Mouse (Mus musculus) layer of hippocampus, postnatal 25 days (tissue): ENCODE measurements around the gene Cacna1a. TPM values are rescaled to one million over a fixed set of nuclear protein-coding genes. Genes with fewer than 3 reads are reported as not detected.
A peak's percentile ranks its signal among the peaks of the same experiment; 100 is the strongest.
"Not testable (repeated sequence)": the region's sequence is repeated elsewhere in the genome, so short reads cannot be mapped to it uniquely, and the experiment has no call there.

Source experiments
- DNase-seq, 2 experiments: peaks; one replicate each; pipeline ENCODE4 v3.0.0; 2022; ENCODE audit warnings: mixed read lengths in 2 of 2, low spot score in 1 of 2; ENCODE audit errors: extremely low spot score in 1 of 2
- total RNA-seq, 2 experiments: library from RNA; stranded (reverse); gene quantifications; 2 replicates each; pipeline ENCODE4 v1.2.3; 2021

Cacna1a gene
- total RNA-seq, 2 experiments from 2014 or later, result 175 to 232 TPM

GRCm38 (mm10) chr8:84569921-84570673 is 181.9 kb downstream of the Cacna1a start:
- no peak for DNase-seq

DNA sequence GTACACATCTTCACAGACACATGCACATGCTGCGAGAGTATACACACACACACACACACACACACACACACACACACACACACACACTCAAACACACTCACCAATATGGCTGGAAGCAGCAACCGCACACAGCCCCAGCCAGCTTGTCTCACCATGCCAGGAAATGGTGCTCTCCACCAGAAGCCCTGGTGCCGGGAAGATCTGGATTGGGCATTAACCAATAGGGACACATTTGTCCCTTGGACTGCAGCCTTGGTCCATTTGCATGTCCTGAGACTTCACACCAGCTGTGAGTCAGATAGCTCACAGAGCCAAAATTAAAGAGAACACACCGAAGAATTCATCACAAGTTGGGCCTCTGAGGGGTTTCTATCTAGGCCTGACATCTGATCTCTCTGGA is 189.2 kb downstream of the Cacna1a start:
- no peak for DNase-seq

GRCm38 (mm10) chr8:84579595-84579994 is 191.4 kb downstream of the Cacna1a start:
- DNase-seq, result peak in 1 of 2 experiments; percentile 45

- DNase-seq, result no peak
These were observed 197.1 kb downstream of the Cacna1a start for GRCm38 (mm10) chr8:84585311-84585710.

- no peak for DNase-seq
These were observed 198.0 kb downstream of the Cacna1a start for GRCm38 (mm10) chr8:84586221-84586620.

DNA sequence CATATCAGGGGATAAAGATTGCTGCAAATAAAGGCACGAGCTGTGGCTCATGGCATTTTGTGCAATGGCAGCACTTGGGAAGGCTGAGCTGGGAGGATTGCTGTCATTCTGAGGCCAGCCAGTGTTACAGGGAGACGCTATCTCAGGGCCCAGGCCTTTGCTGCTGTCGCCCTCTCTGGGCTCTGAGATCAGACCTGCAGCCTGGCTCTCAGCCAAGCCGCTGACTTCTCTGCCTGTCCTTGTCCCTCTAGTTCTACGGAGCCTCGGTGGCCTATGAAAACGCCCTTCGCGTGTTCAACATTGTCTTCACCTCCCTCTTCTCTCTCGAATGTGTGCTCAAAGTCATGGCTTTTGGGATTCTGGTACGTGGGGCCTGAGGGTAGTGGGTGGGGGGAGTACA is 200.3 kb downstream of the Cacna1a start:
- DNase-seq, result no peak

- DNase-seq, result peak; percentile 80 to 92
These were observed 203.9 kb downstream of the Cacna1a start for GRCm38 (mm10) chr8:84592015-84592662.

DNA sequence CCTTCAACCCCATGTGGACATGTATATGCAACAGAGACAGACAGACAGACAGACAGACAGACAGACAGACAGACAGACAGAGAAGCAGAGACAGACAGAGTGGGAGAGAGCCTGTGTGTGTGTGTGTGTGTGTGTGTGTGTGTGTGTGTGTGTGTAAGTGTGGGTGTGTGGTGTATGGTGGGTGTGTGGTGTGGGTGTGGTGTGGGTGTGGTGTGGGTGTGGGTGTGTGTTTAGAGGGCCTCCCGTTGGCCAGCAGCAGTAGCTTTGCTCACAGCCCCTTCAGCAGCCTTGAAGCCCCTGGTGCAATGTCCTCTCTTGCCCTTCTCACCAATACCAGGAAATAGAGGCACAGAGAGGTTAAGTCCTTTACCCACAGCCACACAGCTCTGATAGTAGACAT is 204.9 kb downstream of the Cacna1a start:
- DNase-seq, result no peak

GRCm38 (mm10) chr8:84594099-84594780 is 206.0 kb downstream of the Cacna1a start:
- peak; percentile 78 to 93 for DNase-seq

DNA sequence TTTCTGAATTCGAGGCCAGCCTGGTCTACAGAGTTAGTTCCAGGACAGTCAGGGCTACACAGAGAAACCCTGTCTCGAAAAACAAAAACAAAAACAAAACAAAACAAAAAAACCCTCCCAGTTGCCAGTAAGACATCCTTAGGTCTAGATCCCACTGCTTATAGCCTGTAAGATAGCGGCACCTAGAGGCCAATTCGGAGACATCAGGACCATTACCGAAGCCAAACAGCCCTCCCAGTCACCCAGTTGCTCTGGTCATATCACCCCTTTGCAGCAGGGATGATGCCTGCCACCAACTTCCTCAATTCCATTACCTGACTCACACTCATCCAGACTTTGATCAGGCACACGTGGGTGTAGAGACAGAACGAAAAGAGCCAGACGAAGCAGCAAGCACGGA is 207.4 kb downstream of the Cacna1a start:
- peak in 1 of 2 experiments; percentile 40 for DNase-seq

- no peak for DNase-seq
These were observed 211.2 kb downstream of the Cacna1a start for GRCm38 (mm10) chr8:84599401-84599800.

DNA sequence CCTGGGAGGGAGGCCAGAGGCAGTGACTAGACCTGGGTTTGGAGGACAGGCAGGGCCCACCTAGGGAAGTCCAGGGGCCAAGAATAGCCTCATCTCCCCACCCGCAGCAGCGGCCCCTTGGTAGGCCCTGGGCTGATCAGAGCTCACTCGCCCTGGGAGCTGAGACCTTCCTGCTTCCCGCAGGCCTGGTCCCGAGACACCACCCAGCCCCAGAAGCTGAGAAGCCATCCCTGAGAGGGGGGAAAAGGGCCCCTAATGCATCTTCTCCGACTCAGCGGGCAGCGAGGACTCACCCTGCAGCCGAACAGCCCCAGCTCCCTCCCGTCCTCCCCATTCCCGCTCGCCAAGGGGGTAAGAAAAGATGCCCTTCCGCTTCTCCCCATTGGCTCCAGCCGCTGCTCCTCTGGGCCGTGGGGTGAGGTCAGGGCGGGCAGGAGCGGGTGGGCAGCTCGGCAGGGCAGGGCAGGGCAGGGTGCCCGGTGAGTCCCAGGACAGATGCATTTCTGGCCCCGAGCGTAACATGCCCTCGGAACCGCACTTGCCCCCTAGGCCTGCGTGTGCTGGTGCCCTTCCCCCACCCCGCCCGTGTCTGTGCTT is 212.2 kb downstream of the Cacna1a start:
- DNase-seq, result no peak

- no peak for DNase-seq
These were observed 213.0 kb downstream of the Cacna1a start for GRCm38 (mm10) chr8:84601221-84601751.

DNA sequence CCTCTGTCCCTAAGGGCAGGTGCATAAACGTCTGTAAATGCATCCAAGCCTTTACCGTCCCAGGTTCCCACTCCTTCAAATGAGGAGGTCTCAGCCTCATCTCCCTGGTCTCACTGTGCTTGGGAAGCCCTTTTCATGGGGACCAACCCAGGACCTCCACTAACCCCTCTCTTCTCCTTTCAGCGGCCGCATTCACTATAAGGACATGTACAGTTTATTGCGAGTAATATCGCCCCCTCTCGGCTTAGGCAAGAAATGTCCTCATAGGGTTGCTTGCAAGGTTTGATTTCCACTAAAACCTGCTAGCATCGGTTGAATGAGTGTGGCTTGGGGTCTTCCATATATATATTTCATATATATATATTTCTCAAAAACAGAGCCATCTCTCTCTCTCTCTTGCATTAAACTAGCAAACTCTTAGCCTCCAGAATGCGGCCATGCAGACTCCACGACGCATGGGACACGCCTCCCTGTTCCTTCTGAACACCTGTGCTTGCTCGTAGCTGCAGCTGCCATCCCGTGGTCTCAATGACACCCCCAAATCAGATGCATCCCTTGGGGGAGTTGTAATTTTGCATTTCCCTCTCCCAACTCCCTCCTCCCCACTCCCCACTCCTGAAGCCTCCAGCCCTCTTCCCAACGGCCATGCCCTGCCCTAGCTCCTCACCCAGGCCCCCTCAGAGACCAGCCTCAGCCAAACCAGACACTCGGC is 226.4 kb downstream of the Cacna1a start:
- DNase-seq, result peak in 1 of 2 experiments; percentile 40

DNA sequence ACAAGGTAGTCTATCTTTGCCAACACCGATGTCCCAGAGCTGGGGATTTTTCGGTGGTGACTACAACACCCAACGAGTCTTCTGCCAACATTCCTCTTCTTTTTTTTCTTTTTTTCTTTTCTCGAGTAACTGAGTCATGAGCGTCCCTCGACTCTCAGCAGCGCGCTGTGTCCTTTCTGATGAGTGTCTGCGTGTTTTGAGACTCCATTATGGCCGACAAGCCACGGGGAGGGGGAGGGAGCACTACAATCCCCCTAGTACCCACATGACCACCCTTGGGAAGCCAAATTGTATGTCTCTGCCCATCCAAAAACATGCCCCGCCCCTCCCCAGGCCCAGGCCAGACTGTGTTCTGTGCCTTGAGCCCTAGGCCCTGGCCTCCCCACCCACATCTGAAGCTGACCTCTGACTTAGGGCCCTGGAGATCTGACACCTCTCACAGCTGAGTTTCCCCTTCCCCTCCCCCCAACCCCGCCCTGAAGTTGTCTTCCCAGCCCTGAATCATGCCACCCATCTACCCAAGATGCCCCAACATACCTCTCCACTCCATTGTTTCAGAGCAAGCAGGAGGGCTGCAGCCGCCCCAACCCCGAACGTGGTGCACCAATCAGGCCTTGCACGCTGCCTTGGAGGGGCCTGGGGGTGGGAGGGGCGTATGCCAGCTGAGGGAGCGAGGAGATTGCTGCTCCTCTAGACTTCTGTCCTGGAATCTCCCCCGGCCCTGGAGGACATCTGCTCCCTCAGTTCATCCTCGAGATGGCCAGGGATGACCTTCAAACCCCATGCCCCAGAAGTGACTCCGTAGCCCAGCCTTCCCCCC is 227.6 kb downstream of the Cacna1a start:
- DNase-seq, result no peak

GRCm38 (mm10) chr8:84617005-84617404 is 228.8 kb downstream of the Cacna1a start:
- no peak for DNase-seq

DNA sequence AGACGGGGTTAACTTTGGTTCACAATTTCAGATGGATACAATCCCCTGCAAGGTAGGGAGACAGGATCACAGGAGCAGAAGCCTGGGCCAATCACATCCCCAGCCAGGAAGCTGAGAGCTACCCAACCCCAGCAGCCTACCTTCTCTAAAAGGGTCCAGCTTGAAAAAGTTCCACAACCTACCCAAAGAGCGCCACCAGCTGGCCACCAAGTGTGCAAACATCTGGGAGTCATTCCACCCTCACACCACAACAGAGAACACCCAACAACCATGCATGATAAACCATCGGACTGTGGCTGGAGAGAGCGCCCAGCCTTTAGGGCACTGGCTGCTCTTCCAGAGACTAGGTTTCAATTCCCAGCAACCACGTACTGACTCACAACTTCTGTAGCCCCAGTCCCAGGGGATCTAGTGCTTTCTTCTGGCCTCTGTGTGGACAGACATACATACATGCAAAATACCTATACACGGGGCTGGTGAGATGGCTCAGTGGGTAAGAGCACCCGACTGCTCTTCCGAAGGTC is 232.9 kb downstream of the Cacna1a start:
- no peak for DNase-seq

DNA sequence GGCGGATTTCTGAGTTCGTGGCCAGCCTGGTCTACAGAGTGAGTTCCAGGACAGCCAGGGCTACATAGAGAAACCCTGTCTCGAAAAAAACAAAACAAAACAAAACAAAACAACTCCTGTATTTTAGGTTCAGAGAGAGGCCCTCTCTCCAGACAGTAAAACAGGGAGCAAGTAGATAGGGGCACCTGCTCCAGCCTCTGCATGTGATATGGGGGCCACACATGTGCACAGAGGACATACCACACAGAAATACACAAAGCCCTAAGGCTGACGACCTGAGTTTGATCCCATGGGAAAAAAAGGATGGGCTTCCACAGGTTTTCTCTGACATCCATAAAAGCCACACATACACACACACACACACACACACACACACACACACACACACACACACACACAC is 235.2 kb downstream of the Cacna1a start:
- DNase-seq, result not testable (repeated sequence)

- DNase-seq, result no peak
These were observed 241.3 kb downstream of the Cacna1a start for GRCm38 (mm10) chr8:84629586-84629985.
